Mouse (Mus musculus) urinary bladder, postnatal 0 days (tissue): Measurements from ENCODE around the gene Fgfr2. TPM values are rescaled to one million over a fixed set of nuclear protein-coding genes. Genes with fewer than 3 reads are reported as not detected.

Source experiments
- polyA plus RNA-seq: library from polyadenylated mRNA; unstranded; fragments of >200 nt; fragmentation: Nextera tagmentation; extraction: Ambion mirVana; gene quantifications from 2 replicates; pipeline ENCODE4 v1.2.1, GENCODE M21; 2015

Fgfr2 gene
- polyA plus RNA-seq, 1 experiment from 2014 or later = 51.7 TPM

GRCm38 (mm10) chr7:131542115-131542871 is 1580.9 kb downstream of the Fgfr2 start, which contains the start of gene Hmx3:
Gene Hmx3, plus strand, starts transcription at chr7:131542867.

GRCm38 (mm10) chr7:131410416-131411058 is 1712.6 kb downstream of the Fgfr2 start, which contains the start of the genes Ikzf5 and Acadsb:
Gene Ikzf5, minus strand, starts transcription at chr7:131410521.
Gene Acadsb, plus strand, starts transcription at chr7:131410601.

GRCm38 (mm10) chr7:131370648-131371469 is 1752.3 kb downstream of the Fgfr2 start, which contains the start of gene Pstk:
Gene Pstk, plus strand, starts transcription at chr7:131371141.

GRCm38 (mm10) chr7:131362615-131363300 is 1760.4 kb downstream of the Fgfr2 start, which contains the start of gene 2310057M21Rik:
Gene 2310057M21Rik, minus strand, starts transcription at chr7:131362759.

GRCm38 (mm10) chr7:131333564-131333963 is 1789.6 kb downstream of the Fgfr2 start, which contains the start of gene Fam24a:
Gene Fam24a, plus strand, starts transcription at chr7:131333864.

GRCm38 (mm10) chr7:131329416-131329815 is 1793.7 kb downstream of the Fgfr2 start, which contains the start of gene Fam24b:
Gene Fam24b, minus strand, starts transcription at chr7:131329516.

GRCm38 (mm10) chr7:131322192-131322591 is 1801.0 kb downstream of the Fgfr2 start, which contains the start of gene Cuzd1:
Gene Cuzd1, minus strand, starts transcription at chr7:131322292.

GRCm38 (mm10) chr7:131174121-131174520 is 1949.0 kb downstream of the Fgfr2 start, which contains the start of gene 5430419D17Rik:
Gene 5430419D17Rik, plus strand, starts transcription at chr7:131174402.

GRCm38 (mm10) chr7:131146214-131146613 is 1976.9 kb downstream of the Fgfr2 start, which contains the start of gene 4933402N03Rik:
Gene 4933402N03Rik, minus strand, starts transcription at chr7:131146314.

GRCm38 (mm10) chr7:131031755-131032154 is 2091.4 kb downstream of the Fgfr2 start, which contains the start of gene Dmbt1:
Gene Dmbt1, plus strand, starts transcription at chr7:131032053.

GRCm38 (mm10) chr7:130935793-130936471 is 2187.2 kb downstream of the Fgfr2 start, which contains the start of gene Htra1:
Gene Htra1, plus strand, starts transcription at chr7:130936111.

GRCm38 (mm10) chr7:130865613-130866591 is 2257.2 kb downstream of the Fgfr2 start, which contains the start of gene Plekha1:
Gene Plekha1, plus strand, starts transcription at chr7:130865756.

GRCm38 (mm10) chr7:130773914-130774630 is 2349.1 kb downstream of the Fgfr2 start, which contains the start of gene Btbd16:
Gene Btbd16, plus strand, starts transcription at chr7:130774069.

GRCm38 (mm10) chr7:130577388-130578003 is 2545.7 kb downstream of the Fgfr2 start, which contains the start of gene Tacc2:
Gene Tacc2, plus strand, starts transcription at chr7:130577438.

GRCm38 (mm10) chr7:130572821-130573220 is 2550.3 kb downstream of the Fgfr2 start, which contains the start of gene Nsmce4a:
Gene Nsmce4a, minus strand, starts transcription at chr7:130573118.

GRCm38 (mm10) chr7:130520049-130520425 is 2603.1 kb downstream of the Fgfr2 start, which contains the start of gene Ate1:
Gene Ate1, minus strand, starts transcription at chr7:130520369.

